Mouse (Mus musculus) kidney, postnatal 25 days (tissue): Measurements from ENCODE around the gene Cct8l1.
A peak's percentile ranks its signal among the peaks of the same experiment; 100 is the strongest.

Experiments used
- DNase-seq, 2 experiments: peaks; one replicate each; pipeline ENCODE4 v3.0.0; 2021; ENCODE audit warnings: mixed read lengths in 2 of 2

Gene Cct8l1

DNA sequence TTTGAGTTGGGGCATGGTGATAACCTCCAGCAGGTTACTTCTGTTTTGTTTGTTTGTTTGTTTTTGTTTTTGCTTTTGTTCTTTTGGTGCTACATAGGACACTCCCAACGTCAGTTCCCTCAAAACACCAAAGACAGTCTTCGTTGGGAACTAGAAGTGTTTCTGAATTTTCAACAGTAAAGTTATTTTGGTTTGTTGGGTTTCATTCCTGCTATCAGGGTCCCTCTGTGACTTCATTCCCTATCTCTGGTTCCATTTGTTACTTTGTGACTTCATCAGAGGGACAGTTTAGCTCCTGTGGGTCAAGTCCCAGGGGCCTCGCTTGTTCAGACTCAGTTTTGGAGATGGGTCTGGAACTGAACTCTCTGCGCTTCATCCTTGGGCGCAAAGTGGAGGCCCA is at the start of gene Cct8l1:
TSS of gene Cct8l1 (plus strand) at position 301 of the 400 bp plus-strand sequence.
- DNase-seq = no peak

DNA sequence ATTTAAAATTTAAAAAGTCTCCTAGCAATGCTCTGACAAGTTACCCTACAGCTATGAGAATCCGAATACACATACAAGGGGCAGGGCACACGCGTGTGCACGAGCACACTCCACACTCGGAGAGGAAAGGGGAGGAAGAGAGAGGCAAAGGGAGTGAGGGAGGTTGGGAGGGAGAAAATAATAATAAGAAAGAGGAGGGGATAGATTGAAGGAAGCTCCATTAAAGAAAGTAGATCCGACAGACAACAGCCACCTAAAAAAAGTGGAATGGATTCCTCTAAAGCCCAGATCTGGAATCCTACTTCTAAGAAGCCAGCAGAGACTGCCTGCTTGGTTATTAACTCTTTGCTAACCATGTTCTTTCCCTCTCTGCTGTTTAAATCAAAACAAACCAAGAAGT is 43.8 kb upstream of the Cct8l1 start:
- DNase-seq = no peak

DNA sequence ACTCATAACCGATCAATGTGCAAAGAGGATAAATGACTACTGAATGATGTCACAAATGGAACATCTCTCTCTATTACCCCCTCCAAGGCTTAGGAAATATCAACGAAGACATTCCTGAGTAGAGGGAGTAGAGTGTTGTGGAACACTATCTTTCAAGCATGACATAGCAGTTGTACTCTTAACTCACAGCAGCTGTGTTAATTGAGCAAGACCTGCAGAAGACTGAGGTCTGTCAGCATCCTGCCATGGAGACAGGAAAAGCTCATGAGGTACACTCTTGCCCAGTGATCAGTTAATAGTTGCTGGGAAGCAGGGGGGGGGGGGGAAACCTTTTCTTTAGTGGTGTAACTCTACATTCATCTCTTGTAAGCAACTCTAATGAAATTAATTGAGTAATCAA is 40.1 kb upstream of the Cct8l1 start:
- DNase-seq = no peak

DNA sequence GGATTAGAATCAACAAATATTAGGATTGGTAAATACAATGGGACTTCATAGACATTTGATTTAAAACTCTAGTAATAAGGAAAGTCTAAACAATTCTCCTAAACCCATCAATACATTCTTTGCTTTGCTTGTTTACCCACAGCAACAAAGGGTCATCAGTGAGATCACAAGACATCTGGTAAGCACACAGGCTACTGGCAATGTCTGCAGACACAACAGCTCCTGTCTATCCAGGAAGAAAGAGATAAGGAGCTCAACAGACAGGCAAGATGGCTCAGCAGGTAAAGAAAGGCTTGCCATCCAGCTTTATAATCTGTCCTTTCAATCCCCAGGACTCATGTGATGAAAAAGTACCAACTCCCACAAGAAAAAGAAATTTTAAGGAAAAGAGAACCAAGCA is 37.0 kb upstream of the Cct8l1 start:
- no peak for DNase-seq

DNA sequence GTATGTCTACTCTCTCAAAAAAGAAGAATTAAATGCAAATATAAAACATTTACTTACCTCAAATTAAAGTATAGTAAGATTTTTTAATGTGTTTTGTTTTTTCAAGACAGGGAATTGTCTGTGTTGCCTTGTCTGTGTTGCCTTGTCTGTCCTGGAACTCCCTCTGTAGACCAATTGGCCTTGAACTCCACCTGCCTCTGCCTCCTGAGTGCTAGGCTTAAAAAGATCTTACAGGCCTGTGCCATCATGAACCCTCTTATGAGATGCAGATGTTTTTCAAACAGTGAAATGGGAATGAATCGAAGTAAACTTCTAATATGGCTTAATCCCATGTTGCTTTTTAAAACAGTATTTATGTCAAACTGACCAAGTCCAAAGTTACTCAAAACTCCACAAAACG is 19.2 kb upstream of the Cct8l1 start:
- DNase-seq = no peak

DNA sequence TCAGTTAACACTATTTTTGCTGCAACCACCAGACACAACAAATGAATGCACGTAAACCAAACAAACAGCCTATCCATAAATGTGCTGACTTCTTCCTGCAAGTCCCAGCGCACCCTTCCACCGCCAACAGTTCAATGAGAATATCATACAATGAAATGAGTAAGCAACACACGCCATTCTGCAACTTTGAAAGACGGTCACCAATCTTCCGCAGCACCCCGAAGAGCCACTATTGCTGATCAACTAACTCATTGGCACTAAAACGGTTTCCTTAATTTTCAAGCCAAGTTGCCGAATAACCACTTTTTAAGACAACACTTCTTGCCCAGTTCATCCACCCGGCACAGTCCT is 18.5 kb upstream of the Cct8l1 start:
- peak in 1 of 2 experiments; percentile 15 for DNase-seq

DNA sequence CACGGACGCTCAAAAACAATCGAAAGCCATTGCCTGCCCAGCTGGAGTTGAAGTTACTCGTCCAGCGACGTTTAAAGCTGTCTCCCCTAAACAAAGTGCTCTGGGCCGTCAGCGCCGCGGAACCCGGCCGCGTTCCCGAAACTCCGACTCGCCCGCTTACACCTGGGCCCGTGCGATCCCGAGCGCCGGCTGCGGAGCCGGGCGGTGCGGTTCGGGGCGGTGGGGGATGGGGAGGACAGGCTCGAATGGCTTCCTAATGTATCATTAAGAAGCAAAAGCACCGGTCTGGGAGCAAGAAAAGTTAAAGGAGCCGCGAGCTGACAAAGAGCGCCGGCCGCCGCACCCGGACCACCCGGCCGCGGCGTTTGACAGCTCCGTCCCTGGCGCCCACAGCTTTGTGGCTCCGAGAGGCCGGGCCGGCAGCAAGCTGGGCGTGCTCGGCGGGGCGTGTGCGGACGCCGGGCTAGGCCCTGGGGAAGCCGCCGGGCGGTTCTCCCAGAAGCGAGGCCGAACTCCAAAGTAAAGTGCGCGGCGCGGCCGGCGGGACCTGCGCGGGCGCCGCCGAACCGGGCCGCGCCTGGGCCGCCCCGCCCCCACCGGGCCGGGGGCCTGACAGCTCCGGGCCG is 18.0 kb upstream of the Cct8l1 start:
- peak; percentile 58 to 73 for DNase-seq

DNA sequence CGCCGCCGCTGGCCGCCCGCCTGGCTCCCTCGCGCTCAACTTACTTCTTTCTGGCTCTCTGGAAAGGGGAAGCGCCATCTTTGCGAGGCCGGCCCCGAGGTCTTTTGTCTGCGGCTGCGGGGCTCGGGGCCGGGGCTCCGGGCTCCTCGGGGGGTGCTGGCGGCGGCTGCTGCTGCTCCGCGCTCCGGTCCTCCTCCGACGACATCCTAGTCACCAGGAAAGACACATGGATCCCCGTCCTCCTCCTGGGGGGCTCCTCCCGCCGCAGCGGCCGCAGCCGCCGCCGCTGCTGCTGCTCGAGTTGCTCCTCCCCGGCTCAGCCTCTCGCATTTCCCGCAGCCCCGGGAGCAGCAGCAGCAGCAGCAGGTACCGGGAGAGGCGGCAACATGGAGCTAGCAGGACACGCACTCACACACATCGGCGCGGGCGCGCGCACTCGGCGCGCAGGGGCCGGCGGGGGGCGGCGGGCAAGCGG is 17.5 kb upstream of the Cct8l1 start, which contains the start of gene Kmt2c:
TSS of gene Kmt2c (minus strand) at position 438 of the 475 bp plus-strand sequence.
- peak in 1 of 2 experiments; percentile 81 for DNase-seq

DNA sequence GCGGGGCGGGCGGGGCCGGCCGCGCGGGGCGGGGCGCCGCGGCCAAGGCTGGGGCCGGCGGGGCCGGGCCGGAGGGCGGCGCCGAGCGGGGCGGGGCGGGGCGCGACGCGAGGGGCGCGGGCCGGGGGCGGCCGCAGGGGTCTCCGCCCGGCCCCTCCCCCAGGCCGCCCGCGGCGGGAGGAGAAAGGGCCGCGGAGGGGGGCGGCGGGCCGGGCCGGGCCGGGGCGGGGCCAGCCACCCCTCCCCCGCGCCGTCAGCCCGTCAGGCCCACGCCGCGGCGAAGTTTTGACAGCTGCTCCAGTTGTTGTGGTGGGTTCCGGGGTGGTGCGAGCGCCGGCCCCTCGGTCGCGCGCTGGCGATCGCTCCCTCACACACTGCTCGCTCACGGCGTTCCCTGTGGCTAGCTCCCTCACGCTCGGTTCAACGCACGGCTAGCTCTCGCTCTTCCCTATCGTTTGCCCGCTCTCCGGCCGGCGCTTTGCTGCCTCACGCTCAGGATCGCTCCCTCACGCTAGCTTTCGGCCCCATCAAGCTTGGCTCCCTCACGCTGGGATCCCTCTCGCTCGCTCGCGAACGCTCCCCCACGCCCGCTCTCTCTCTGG is 16.9 kb upstream of the Cct8l1 start:
- DNase-seq = peak; percentile 77 to 91

DNA sequence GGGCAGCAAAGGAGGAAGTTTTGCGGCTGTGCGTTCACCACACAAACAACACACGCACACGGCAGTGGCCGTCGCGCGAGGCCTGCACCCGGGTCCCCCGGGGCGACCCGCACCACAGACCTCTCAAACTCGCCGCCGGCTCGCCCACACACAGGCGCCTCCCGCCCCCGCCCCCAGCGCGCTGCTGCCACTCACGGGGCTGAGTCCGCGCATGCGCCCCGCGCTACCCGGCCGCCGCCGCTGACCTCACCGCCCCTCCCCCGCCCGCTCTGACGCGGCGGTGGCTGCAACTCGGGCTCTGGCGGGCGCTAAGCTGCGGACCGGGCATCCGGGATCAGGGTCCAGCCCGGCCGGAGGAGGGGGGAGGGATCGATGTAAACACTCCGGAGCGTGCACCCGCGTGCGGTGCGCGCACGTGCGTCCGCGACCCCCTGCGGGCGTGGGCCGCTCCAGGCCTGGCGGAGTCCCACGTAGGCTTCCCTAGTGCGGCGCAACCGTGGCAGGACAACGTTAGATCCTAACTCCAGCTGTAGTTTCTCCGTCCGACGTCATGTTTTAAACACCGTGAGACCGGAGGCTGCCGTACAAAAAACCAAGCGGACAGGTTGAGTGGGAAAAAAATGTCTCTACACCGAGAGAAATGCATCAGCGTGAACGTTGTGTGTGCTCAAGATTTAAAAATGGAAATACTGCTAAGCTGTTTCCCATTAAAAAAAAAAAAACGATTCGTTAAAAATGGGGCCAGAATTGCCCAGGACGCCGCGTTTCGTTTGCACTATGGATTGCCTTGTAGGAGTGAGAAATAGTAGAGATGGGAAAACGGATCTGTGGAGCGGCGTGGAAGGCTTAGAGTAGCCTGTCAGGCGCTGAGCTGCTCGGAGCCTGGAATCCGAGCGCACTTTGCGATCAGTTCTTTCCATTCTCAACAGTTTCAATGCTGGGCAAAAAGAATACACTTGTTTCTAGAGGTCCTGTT is 16.2 kb upstream of the Cct8l1 start:
- peak; percentile 97 to 98 for DNase-seq

DNA sequence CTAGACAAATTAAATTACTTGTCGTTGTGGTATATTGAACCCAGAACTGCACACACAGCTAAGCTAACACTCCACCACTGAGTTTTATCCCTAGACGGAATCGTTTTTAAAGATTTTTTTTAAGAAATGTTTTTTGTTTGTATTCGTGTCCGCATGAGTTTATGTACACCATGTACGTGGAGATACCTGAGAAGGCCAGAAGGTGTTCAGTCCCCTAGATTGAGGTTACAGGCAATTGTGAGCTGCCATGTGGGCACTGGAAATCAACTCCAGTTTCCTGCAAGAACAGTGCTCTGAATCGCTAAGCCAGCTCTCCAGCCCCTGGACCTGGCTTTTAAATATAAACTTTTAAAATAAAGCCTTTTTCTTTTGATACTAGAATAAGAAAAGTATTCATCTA is 15.2 kb upstream of the Cct8l1 start:
- DNase-seq = no peak

DNA sequence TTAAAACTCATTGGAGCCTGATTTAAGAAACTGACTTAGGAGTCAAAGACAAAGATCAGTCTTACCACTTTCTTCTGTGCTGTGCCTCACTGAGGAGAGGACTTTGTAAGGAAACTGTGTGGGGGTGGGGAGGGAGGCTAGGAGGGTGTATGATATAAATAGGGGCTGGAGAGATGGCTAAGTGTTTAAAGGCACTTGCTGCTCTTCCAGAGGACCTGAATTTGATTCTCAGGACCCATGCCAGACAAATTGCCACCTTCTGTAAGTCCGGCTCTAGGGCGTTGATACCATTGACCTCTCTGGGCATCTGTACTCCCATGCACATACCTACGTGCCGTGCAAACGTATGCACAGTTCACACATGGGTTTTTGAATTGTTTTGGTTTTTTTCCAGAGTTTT is 9.8 kb upstream of the Cct8l1 start:
- no peak for DNase-seq

DNA sequence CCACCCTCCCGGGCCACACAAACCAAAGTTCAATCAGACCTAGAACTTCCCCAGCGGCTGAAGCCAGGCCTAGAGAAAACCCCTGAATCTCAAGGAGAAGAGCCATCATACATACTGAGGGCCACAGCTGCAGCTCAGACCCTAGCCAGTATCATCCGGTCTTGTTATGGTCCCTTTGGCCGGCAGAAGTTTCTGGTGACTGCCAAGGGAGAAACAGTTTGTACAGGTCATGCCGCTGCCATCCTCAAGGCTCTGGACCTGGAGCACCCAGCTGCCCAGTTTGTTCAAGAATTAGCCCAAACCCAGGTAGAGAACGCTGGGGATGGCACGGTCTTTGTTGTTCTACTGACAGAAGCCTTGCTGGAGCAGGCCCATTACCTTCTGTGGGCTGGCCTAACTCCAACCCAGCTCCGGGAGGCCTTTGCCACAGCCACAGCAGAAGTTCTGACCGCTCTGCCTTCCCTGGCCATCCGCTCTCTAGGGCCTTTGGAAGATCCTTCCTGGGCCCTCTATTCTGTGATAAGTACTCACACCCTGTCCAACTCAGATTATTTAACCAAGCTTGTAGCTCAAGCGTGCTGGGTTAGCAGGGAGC is 531 bp downstream of the Cct8l1 start:
- DNase-seq = no peak

DNA sequence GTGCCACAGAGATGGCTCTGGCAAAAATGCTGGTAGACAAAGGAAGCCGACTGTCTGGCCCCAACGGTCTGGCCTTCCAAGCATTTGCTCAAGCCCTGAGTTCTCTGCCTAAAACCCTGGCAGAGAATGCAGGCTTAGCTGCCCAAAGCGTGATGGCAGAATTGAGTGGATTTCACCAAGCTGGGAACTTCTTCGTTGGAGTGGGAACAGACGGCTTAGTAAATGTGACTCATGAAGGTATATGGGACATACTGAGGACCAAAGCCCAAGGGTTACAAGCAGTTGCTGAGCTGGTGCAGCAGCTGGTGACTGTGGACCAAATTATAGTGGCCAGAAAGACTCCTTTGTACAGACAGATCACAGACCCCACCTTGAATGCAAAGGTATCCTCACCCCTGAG is 1.7 kb downstream of the Cct8l1 start:
- no peak for DNase-seq

DNA sequence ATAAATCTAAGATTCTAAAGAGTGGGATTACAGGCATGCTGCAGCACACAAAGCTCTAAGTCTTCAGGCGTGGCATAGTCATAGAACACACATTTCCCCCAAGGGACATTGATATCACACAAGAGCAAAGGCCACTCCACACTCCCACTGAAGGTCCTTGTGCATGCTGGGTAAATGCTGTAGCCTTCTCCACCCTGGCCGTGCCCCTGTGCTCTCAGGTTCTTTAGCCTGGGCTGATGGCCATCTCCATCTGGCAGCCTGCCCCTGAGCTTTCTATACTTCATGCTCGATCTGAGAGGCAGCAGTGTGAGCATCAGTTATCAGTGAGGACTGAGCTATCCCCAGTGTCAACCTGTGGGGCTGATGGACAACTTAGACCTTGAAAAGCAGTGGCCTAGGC is 4.0 kb downstream of the Cct8l1 start:
- no peak for DNase-seq

DNA sequence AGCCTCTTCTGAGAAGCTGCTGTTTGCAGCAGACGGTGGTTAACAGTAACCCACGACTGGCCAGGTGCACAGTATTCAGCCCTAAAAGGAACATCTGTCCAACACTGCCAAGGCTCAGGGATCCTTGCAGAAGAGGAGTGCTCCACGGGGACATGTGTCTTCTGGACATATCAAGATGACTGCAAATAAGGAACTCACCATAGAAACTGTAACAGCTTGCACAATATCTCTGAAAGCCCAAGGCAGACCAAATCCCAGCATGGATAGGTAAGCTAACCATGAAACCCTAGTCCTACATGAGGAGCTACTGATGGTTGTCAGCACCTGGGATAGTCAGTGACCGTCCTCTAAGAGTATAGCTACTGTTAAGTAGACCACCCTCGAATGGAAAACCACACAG is 5.6 kb downstream of the Cct8l1 start:
- no peak for DNase-seq

DNA sequence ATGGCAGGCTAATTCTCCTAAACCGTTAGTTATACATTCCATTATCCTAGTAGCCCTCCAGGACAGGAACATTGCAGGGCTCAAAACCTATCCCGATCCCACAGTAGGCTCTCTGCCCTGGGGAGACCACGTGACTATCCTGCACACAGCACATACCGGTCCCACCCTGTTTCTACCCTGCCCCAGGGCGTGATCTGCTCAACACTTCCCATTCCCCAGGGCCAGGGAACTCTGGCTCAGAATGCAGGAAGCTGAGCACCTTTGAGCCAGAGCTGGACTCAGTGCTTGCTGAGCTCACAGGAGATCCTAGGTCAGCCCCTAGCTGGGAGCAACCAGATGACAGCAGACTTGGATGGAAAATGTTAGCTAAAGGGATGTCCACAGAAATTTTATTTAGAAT is 10.2 kb downstream of the Cct8l1 start:
- DNase-seq = peak; percentile 10 to 61

DNA sequence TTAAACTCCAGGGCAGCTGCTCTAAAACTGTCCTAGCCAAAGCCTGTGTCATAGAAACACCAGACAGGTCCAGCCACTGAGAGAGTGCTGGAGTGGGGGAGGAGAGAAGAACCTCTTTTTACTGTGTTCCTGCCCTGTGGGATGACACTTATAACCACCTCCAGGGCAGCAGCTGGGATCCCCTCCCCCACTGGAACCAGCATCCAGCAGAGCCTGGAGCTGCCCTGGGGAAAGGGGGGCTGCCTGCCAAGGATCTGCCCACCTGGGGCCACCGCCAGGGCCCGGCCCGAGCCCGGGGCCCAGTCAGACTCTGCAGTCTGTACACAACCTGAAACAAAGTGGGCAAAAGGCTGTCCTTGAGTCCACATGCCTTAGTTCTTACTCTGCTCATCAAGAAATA is 11.1 kb downstream of the Cct8l1 start:
- no peak for DNase-seq

DNA sequence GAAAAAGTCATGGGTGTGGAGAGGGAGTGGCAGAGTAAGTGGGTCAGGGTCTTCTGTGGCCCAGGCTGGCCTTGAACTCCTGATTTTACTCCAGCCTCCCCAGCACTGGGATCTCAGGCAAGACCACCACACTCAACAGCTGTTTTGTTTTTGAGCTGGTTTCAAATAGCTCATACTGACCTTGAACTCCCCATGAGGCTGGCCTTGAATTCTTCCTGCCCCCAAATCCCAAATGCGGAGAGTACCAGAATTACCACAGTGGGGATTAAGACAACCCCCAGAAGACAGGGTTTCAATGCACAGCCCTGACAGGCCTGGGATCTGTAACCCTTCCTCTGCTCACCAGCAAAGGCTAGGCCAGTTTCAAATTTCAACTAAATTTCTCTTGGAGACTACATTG is 12.1 kb downstream of the Cct8l1 start:
- no peak for DNase-seq

DNA sequence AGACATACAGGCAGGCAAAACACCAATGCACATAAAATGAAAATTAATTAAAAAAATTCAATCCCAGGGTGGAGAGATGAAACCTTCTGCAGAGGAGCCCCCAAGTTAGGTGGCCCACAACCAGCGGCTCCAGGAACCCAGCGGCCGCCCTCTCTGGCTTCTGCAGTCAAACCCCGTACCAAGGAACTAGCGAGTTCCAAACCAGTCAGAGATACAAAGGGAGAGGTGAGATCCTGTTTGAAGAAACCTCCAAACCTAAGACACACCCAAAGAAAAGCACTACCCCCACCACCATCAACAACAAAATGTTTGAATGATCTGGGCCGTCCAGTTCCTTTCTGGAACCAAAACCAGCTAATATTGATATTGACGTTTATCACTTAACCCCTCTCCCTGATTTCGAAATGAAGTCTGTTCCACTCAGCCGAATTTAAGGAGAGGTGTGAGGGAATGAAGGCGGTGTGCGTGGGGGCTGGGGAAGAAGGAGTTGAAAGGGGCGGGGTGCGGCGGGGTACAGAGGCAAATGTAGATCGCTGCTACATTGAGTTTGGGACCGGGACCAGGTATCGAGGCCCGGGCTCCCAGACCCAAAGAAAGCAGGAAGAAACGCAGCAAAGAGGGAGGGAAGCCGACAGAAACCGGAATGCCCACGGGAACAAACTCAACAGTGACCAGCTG is 13.1 kb downstream of the Cct8l1 start:
- DNase-seq = no peak

DNA sequence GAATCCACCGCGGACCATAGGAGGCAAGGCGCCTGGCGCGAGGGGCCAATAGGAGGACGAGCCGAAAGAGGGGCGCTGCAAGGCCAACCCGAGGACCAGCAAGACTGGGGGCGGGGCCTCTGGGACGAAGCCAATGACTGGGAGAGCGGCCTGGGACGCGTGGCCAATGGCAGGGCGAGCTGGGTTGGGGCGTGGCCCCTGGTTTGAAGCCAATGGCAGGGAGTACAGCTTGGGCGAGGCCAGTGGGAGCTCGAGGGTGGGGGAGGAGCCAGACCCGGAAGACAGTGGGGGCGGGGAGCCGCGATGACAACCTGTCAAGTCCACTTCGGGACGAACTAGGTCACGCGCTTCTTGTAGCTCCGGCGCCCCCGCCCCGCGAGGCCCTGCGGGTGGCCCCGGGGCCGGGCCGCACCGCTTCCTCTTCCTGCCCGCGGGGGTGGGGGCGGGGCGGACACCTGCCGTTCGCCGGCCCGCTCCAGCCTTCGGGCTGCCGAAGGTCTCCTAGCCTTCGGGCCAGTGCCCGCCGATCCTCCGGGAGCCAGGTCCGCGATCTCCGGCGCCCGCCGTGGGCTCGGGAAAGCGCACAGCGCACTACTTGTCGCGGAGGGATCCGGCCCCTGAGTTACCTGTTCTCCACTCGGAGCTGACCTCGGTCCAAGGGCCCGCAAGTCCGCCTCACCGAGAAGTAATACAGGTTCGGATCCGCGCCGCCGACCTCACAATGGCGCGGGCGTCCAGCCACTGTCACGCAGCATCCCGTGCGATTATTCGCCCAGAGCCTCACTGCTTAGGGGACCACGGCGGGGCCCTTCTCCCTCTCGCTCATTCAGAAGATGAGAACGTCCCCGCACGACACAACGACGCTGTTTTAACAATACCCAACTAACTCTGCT is 13.9 kb downstream of the Cct8l1 start:
- peak; percentile 100 for DNase-seq

DNA sequence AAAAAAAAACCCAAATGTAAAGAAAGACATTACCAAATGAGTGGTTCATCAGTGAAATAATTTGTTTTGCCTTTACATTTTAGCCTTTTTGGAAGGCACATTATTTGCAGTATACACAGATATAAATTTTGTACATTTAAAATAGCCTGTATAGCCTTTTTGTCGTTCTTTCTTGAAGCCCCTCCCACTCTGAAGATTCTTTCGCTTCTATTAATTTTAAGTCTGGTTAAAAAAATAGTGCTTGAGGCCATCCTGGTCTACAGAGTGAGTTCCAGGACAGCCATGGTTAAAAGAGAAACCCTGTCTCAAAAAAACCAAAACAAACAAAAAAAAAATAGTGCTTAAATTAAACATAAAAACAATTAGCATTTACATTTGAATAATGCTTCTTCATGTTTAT is 14.8 kb downstream of the Cct8l1 start:
- DNase-seq = no peak
